Mouse (Mus musculus) large intestine, adult 2 months (tissue): ENCODE data around the gene Ly6c2. TPM values are rescaled to one million over a fixed set of nuclear protein-coding genes. Genes with fewer than 3 reads are reported as not detected.

Experiments used
- polyA plus RNA-seq: library from polyadenylated mRNA; depleted of rRNA; stranded (reverse); fragments of >200 nt; gene quantifications from 2 replicates; pipeline ENCODE4 v1.2.3, GENCODE M21; 2012; rRNA removed

Ly6c2 gene
- polyA plus RNA-seq, 1 experiment: 10.8 TPM

Other genes starting within 250 kb of the Ly6c2 start
- 264 and 478 TPM in 2 replicates for gene 2010109I03Rik, start 214.9 kb downstream of the Ly6c2 start, polyA plus RNA-seq
- gene Ly6i, start 128.5 kb downstream of the Ly6c2 start, polyA plus RNA-seq: 0.20 and 0.23 TPM in 2 replicates
- gene Ly6a, start 113.9 kb downstream of the Ly6c2 start, polyA plus RNA-seq: 66.8 and 155 TPM in 2 replicates
- 83.3 and 90.0 TPM in 2 replicates for gene Ly6c1, start 63.1 kb downstream of the Ly6c2 start, polyA plus RNA-seq
- not detected in 2 replicates for gene Ly6g, start 43.3 kb upstream of the Ly6c2 start, polyA plus RNA-seq
- 47.5 and 66.0 TPM in 2 replicates for gene BC025446, start 104.4 kb upstream of the Ly6c2 start, polyA plus RNA-seq
- gene Ly6f, start 156.5 kb upstream of the Ly6c2 start, polyA plus RNA-seq: not detected in 2 replicates